Mouse (Mus musculus): ENCODE measurements around the gene Cdk8. TPM values are rescaled to one million over a fixed set of nuclear protein-coding genes. Genes with fewer than 3 reads are reported as not detected.

Cdk8 gene
- polyA plus RNA-seq, 1 experiment: 13.7 TPM

- Histone ChIP-seq H3K27me3 (replicated peaks) (no peaks in the 10 kb centered on the region), H3K9me3 (0 out of 2 replicates have a peak, but pooled peaks cover 3% of the 10 kb centered on the region), H3K36me3 (replicated peaks; ENCODE audit: low read length) (peaks cover 49% of the 10 kb centered on the region), H3K4me3 (replicated peaks) (no peak overlapping the region), H3K4me1 (peaks cover 21% of the 10 kb centered on the region)
- TF ChIP-seq GATA1 (IDR thresholded peaks at IDR 0.05; ENCODE audit: borderline replicate concordance, low read length) (no peak), FLI1 (IDR thresholded peaks at IDR 0.05; ENCODE audit: low read length) (no peak)
Observed at GRCm38 (mm10) chr5:146200580-146200979, 30.4 kb upstream of the Cdk8 start.

- Histone ChIP-seq H3K27me3 (replicated peaks) (no peaks in the 10 kb centered on the region), H3K9me3 (0 out of 2 replicates have a peak, but pooled peaks cover 3% of the 10 kb centered on the region), H3K4me3 (replicated peaks) (no peak overlapping the region), H3K4me1 (peaks cover 21% of the 10 kb centered on the region), H3K36me3 (replicated peaks; ENCODE audit: low read length) (peaks cover 77% of the 10 kb centered on the region)
- TF ChIP-seq FLI1 (IDR thresholded peaks at IDR 0.05; ENCODE audit: low read length) (no peak), GATA1 (IDR thresholded peaks at IDR 0.05; ENCODE audit: borderline replicate concordance, low read length) (no peak)
Observed at GRCm38 (mm10) chr5:146203921-146204320, 27.1 kb upstream of the Cdk8 start.

- H3K27me3 ChIP-seq (replicated peaks): no peaks in the 10 kb centered on the region
- H3K36me3 ChIP-seq (replicated peaks; ENCODE audit: low read length): peaks cover 93% of the 10 kb centered on the region
- H3K4me3 ChIP-seq (replicated peaks): no peak overlapping the region
- 0 out of 2 replicates have a peak, but pooled peaks cover 3% of the 10 kb centered on the region for H3K9me3 ChIP-seq
- TF ChIP-seq GATA1 (IDR thresholded peaks at IDR 0.05; ENCODE audit: borderline replicate concordance, low read length) (no peak), FLI1 (IDR thresholded peaks at IDR 0.05; ENCODE audit: low read length) (no peak)
- H3K4me1 ChIP-seq: peaks cover 14% of the 10 kb centered on the region
Observed at GRCm38 (mm10) chr5:146205537-146205936, 25.5 kb upstream of the Cdk8 start.

GRCm38 (mm10) chr5:146220501-146220878 is 10.5 kb upstream of the Cdk8 start:
- TF ChIP-seq GATA1 (IDR thresholded peaks at IDR 0.05; ENCODE audit: borderline replicate concordance, low read length) (no peak), FLI1 (IDR thresholded peaks at IDR 0.05; ENCODE audit: low read length) (no peak)
- Histone ChIP-seq H3K27me3 (replicated peaks) (no peaks in the 10 kb centered on the region), H3K9me3 (no peaks in the 10 kb centered on the region), H3K4me3 (replicated peaks) (peak overlapping the region; percentile 93), H3K36me3 (replicated peaks; ENCODE audit: low read length) (peaks cover 40% of the 10 kb centered on the region), H3K4me1 (peaks cover 34% of the 10 kb centered on the region)

GRCm38 (mm10) chr5:146220879-146221714 is 9.9 kb upstream of the Cdk8 start, which contains the start of gene Rnf6:
Gene Rnf6 (minus strand): TSS chr5:146221555.
- TF ChIP-seq GATA1 (IDR thresholded peaks at IDR 0.05; ENCODE audit: borderline replicate concordance, low read length): no peak
- no peak for TF ChIP-seq FLI1 (IDR thresholded peaks at IDR 0.05; ENCODE audit: low read length)
- Histone ChIP-seq H3K36me3 (replicated peaks; ENCODE audit: low read length) (peaks cover 34% of the 10 kb centered on the region), H3K4me3 (replicated peaks) (peak within 1 kb of the TSS; percentile 93), H3K27me3 (replicated peaks) (no peaks in the 10 kb centered on the region), H3K9me3 (no peaks in the 10 kb centered on the region), H3K4me1 (peaks cover 34% of the 10 kb centered on the region)

GRCm38 (mm10) chr5:146221722-146222121 is 9.3 kb upstream of the Cdk8 start:
- H3K4me1 ChIP-seq: peaks cover 34% of the 10 kb centered on the region
- peaks cover 32% of the 10 kb centered on the region for H3K36me3 ChIP-seq (replicated peaks; ENCODE audit: low read length)
- H3K4me3 ChIP-seq (replicated peaks): peak overlapping the region; percentile 93
- H3K9me3 ChIP-seq: no peaks in the 10 kb centered on the region
- no peak for TF ChIP-seq FLI1 (IDR thresholded peaks at IDR 0.05; ENCODE audit: low read length)
- TF ChIP-seq GATA1 (IDR thresholded peaks at IDR 0.05; ENCODE audit: borderline replicate concordance, low read length): no peak
- H3K27me3 ChIP-seq (replicated peaks): no peaks in the 10 kb centered on the region

GRCm38 (mm10) chr5:146223786-146224185 is 7.2 kb upstream of the Cdk8 start:
- H3K4me1 ChIP-seq: peaks cover 27% of the 10 kb centered on the region
- H3K9me3 ChIP-seq: no peaks in the 10 kb centered on the region; the same call in 1 of the 2 replicates
- H3K4me3 ChIP-seq (replicated peaks): no peak overlapping the region
- H3K27me3 ChIP-seq (replicated peaks): peaks cover 2% of the 10 kb centered on the region
- TF ChIP-seq FLI1 (IDR thresholded peaks at IDR 0.05; ENCODE audit: low read length) (no peak), GATA1 (IDR thresholded peaks at IDR 0.05; ENCODE audit: borderline replicate concordance, low read length) (no peak)
- H3K36me3 ChIP-seq (replicated peaks; ENCODE audit: low read length): peaks cover 12% of the 10 kb centered on the region

- no peaks in the 10 kb centered on the region; the same call in 1 of the 2 replicates for H3K9me3 ChIP-seq
- peak overlapping the region; percentile 2 for H3K4me3 ChIP-seq (replicated peaks)
- TF ChIP-seq FLI1 (IDR thresholded peaks at IDR 0.05; ENCODE audit: low read length): no peak
- no peak for TF ChIP-seq GATA1 (IDR thresholded peaks at IDR 0.05; ENCODE audit: borderline replicate concordance, low read length)
- H3K4me1 ChIP-seq: peaks cover 19% of the 10 kb centered on the region
- H3K27me3 ChIP-seq (replicated peaks): peaks cover 2% of the 10 kb centered on the region
- peaks cover 3% of the 10 kb centered on the region for H3K36me3 ChIP-seq (replicated peaks; ENCODE audit: low read length)
Observed at GRCm38 (mm10) chr5:146227496-146227895, 3.5 kb upstream of the Cdk8 start.

GRCm38 (mm10) chr5:146229869-146230650 is 970 bp upstream of the Cdk8 start:
- Histone ChIP-seq H3K9me3 (no peaks in the 10 kb centered on the region; the same call in 1 of the 2 replicates), H3K36me3 (replicated peaks; ENCODE audit: low read length) (no peaks in the 10 kb centered on the region), H3K4me1 (peaks cover 29% of the 10 kb centered on the region; the same call in 1 of the 2 replicates), H3K27me3 (replicated peaks) (peaks cover 2% of the 10 kb centered on the region), H3K4me3 (replicated peaks) (peak overlapping the region; percentile 100)
- no peak for TF ChIP-seq FLI1 (IDR thresholded peaks at IDR 0.05; ENCODE audit: low read length)
- TF ChIP-seq GATA1 (IDR thresholded peaks at IDR 0.05; ENCODE audit: borderline replicate concordance, low read length): no peak

Data from megakaryocyte, embryonic 14.5 days (primary cell).